Mouse (Mus musculus) lung, adult 10 weeks (tissue): Measurements from ENCODE around the gene Gm20777. TPM values are rescaled to one million over a fixed set of nuclear protein-coding genes. Genes with fewer than 3 reads are reported as not detected.

Experiments used
- polyA plus RNA-seq: library from polyadenylated mRNA; stranded (reverse); fragments of 350-450 nt; fragmentation: Illumina TruSeq; extraction: RNeasy Lipid Tissue Mini Kit (QIAGEN cat#74804); gene quantifications from one replicate; pipeline ENCODE4 v1.2.3, GENCODE M21; 2014; ENCODE audit warnings: low read depth, low replicate concordance; ENCODE audit not compliant: insufficient read depth

The Gm20777 gene
- not detected for polyA plus RNA-seq

GRCm38 (mm10) chrY:10752350-10752749 lies at the start of gene Gm20777:
TSS of gene Gm20777 (minus strand) at chrY:10752450.

Other genes with a start within 250 kb of the Gm20777 start
- not detected for gene Gm20737, start 216.4 kb downstream of the Gm20777 start, polyA plus RNA-seq
- not detected for gene Gm21775, start 199.0 kb downstream of the Gm20777 start, polyA plus RNA-seq
- gene Gm21900, start 136.1 kb downstream of the Gm20777 start, polyA plus RNA-seq, result not detected